Mouse (Mus musculus): Measurements from ENCODE around the gene Slc22a23. TPM values are rescaled to one million over a fixed set of nuclear protein-coding genes. Genes with fewer than 3 reads are reported as not detected.
A peak's percentile ranks its signal among the peaks of the same experiment; 100 is the strongest.

Slc22a23 gene
- polyA plus RNA-seq, 1 experiment, result 12.7 TPM

GRCm38 (mm10) chr13:34157596-34158157, 187.3 kb downstream of the Slc22a23 start:
- peaks cover 8% of the 10 kb centered on the region for H3K4me1 ChIP-seq (replicated peaks; ENCODE audit: control insufficient read depth, insufficient read depth, low read length)
- H3K36me3 ChIP-seq (ENCODE audit: control insufficient read depth, insufficient read depth, low read length), result no peaks in the 10 kb centered on the region
- no peaks in the 10 kb centered on the region for H3K27me3 ChIP-seq (ENCODE audit: control insufficient read depth, insufficient read depth, low read length)
- no peak overlapping the region for H3K27ac ChIP-seq (ENCODE audit: control insufficient read depth, insufficient read depth, low read length)
- H3K4me3 ChIP-seq (ENCODE audit: control insufficient read depth, insufficient read depth, low read length), result no peak overlapping the region
- 95% methylated on average over 3 of the region's 3 CpGs for WGBS
- DNase-seq, result no peak
- TF ChIP-seq POLR2A (IDR thresholded peaks at IDR 0.05; ENCODE audit: control insufficient read depth, extremely low read depth, insufficient read depth, low read length, poor library complexity), result no peak
- TF ChIP-seq CTCF (IDR thresholded peaks at IDR 0.05; ENCODE audit: borderline replicate concordance, control insufficient read depth, extremely low read depth, insufficient read depth, low read length, poor library complexity), result no peak

GRCm38 (mm10) chr13:34156840-34157185, 188.2 kb downstream of the Slc22a23 start:
- H3K4me3 ChIP-seq (ENCODE audit: control insufficient read depth, insufficient read depth, low read length), result no peak overlapping the region
- no peak for DNase-seq
- WGBS, result 95% methylated on average over 2 of the region's 2 CpGs
- no peaks in the 10 kb centered on the region for H3K36me3 ChIP-seq (ENCODE audit: control insufficient read depth, insufficient read depth, low read length)
- no peak for TF ChIP-seq CTCF (IDR thresholded peaks at IDR 0.05; ENCODE audit: borderline replicate concordance, control insufficient read depth, extremely low read depth, insufficient read depth, low read length, poor library complexity)
- no peak for TF ChIP-seq POLR2A (IDR thresholded peaks at IDR 0.05; ENCODE audit: control insufficient read depth, extremely low read depth, insufficient read depth, low read length, poor library complexity)
- no peaks in the 10 kb centered on the region for H3K27me3 ChIP-seq (ENCODE audit: control insufficient read depth, insufficient read depth, low read length)
- no peak overlapping the region for H3K27ac ChIP-seq (ENCODE audit: control insufficient read depth, insufficient read depth, low read length)
- H3K4me1 ChIP-seq (replicated peaks; ENCODE audit: control insufficient read depth, insufficient read depth, low read length), result peaks cover 4% of the 10 kb centered on the region; the same call in 1 of the 2 replicates

GRCm38 (mm10) chr13:34156133-34156839, 188.7 kb downstream of the Slc22a23 start:
- no peak for DNase-seq
- 88% methylated on average over 8 of the region's 8 CpGs for WGBS

GRCm38 (mm10) chr13:34154931-34155272, 190.1 kb downstream of the Slc22a23 start:
- Histone ChIP-seq H3K27me3 (ENCODE audit: control insufficient read depth, insufficient read depth, low read length) (no peaks in the 10 kb centered on the region), H3K4me1 (replicated peaks; ENCODE audit: control insufficient read depth, insufficient read depth, low read length) (peaks cover 4% of the 10 kb centered on the region; the same call in 1 of the 2 replicates), H3K36me3 (ENCODE audit: control insufficient read depth, insufficient read depth, low read length) (no peaks in the 10 kb centered on the region), H3K4me3 (ENCODE audit: control insufficient read depth, insufficient read depth, low read length) (peak overlapping the region; percentile 34), H3K27ac (ENCODE audit: control insufficient read depth, insufficient read depth, low read length) (peak overlapping the region; percentile 17; the same call in 1 of the 2 replicates)
- TF ChIP-seq CTCF (IDR thresholded peaks at IDR 0.05; ENCODE audit: borderline replicate concordance, control insufficient read depth, extremely low read depth, insufficient read depth, low read length, poor library complexity) (no peak), POLR2A (IDR thresholded peaks at IDR 0.05; ENCODE audit: control insufficient read depth, extremely low read depth, insufficient read depth, low read length, poor library complexity) (no peak)
- DNase-seq, result peak; percentile 74
- 19% methylated on average over 3 of the region's 3 CpGs for WGBS

More at GRCm38 (mm10) chr13:34156133-34156839, 188.7 kb downstream of the Slc22a23 start:
- TF ChIP-seq CTCF (IDR thresholded peaks at IDR 0.05; ENCODE audit: borderline replicate concordance, control insufficient read depth, extremely low read depth, insufficient read depth, low read length, poor library complexity) (no peak), POLR2A (IDR thresholded peaks at IDR 0.05; ENCODE audit: control insufficient read depth, extremely low read depth, insufficient read depth, low read length, poor library complexity) (no peak)
- peaks cover 4% of the 10 kb centered on the region; the same call in 1 of the 2 replicates for H3K4me1 ChIP-seq (replicated peaks; ENCODE audit: control insufficient read depth, insufficient read depth, low read length)
- H3K36me3 ChIP-seq (ENCODE audit: control insufficient read depth, insufficient read depth, low read length), result no peaks in the 10 kb centered on the region
- H3K4me3 ChIP-seq (ENCODE audit: control insufficient read depth, insufficient read depth, low read length), result no peak overlapping the region
- no peaks in the 10 kb centered on the region for H3K27me3 ChIP-seq (ENCODE audit: control insufficient read depth, insufficient read depth, low read length)
- no peak overlapping the region for H3K27ac ChIP-seq (ENCODE audit: control insufficient read depth, insufficient read depth, low read length)

- 35% methylated on average over 13 of the region's 13 CpGs for WGBS
- Histone ChIP-seq H3K27ac (ENCODE audit: control insufficient read depth, insufficient read depth, low read length) (peak overlapping the region; percentile 17; the same call in 1 of the 2 replicates), H3K4me1 (replicated peaks; ENCODE audit: control insufficient read depth, insufficient read depth, low read length) (peaks cover 5% of the 10 kb centered on the region), H3K27me3 (ENCODE audit: control insufficient read depth, insufficient read depth, low read length) (no peaks in the 10 kb centered on the region), H3K36me3 (ENCODE audit: control insufficient read depth, insufficient read depth, low read length) (no peaks in the 10 kb centered on the region), H3K4me3 (ENCODE audit: control insufficient read depth, insufficient read depth, low read length) (peak overlapping the region; percentile 34)
- DNase-seq, result peak; percentile 84
- no peak for TF ChIP-seq CTCF (IDR thresholded peaks at IDR 0.05; ENCODE audit: borderline replicate concordance, control insufficient read depth, extremely low read depth, insufficient read depth, low read length, poor library complexity)
- no peak for TF ChIP-seq POLR2A (IDR thresholded peaks at IDR 0.05; ENCODE audit: control insufficient read depth, extremely low read depth, insufficient read depth, low read length, poor library complexity)
These were observed 190.6 kb downstream of the Slc22a23 start for GRCm38 (mm10) chr13:34154217-34154930.

- WGBS, result 88% methylated on average over 4 of the region's 5 CpGs
- peaks cover 14% of the 10 kb centered on the region for H3K4me1 ChIP-seq (replicated peaks; ENCODE audit: control insufficient read depth, insufficient read depth, low read length)
- no peak overlapping the region for H3K27ac ChIP-seq (ENCODE audit: control insufficient read depth, insufficient read depth, low read length)
- no peaks in the 10 kb centered on the region for H3K27me3 ChIP-seq (ENCODE audit: control insufficient read depth, insufficient read depth, low read length)
- no peak for DNase-seq
- no peak for TF ChIP-seq CTCF (IDR thresholded peaks at IDR 0.05; ENCODE audit: borderline replicate concordance, control insufficient read depth, extremely low read depth, insufficient read depth, low read length, poor library complexity)
- TF ChIP-seq POLR2A (IDR thresholded peaks at IDR 0.05; ENCODE audit: control insufficient read depth, extremely low read depth, insufficient read depth, low read length, poor library complexity), result no peak
- no peak overlapping the region for H3K4me3 ChIP-seq (ENCODE audit: control insufficient read depth, insufficient read depth, low read length)
- no peaks in the 10 kb centered on the region for H3K36me3 ChIP-seq (ENCODE audit: control insufficient read depth, insufficient read depth, low read length)
These were observed 191.5 kb downstream of the Slc22a23 start for GRCm38 (mm10) chr13:34153254-34154011.

All from thymus, adult 2 months (tissue).